Mouse (Mus musculus): Measurements from ENCODE around the gene Lca5.

The Lca5 gene

DNA sequence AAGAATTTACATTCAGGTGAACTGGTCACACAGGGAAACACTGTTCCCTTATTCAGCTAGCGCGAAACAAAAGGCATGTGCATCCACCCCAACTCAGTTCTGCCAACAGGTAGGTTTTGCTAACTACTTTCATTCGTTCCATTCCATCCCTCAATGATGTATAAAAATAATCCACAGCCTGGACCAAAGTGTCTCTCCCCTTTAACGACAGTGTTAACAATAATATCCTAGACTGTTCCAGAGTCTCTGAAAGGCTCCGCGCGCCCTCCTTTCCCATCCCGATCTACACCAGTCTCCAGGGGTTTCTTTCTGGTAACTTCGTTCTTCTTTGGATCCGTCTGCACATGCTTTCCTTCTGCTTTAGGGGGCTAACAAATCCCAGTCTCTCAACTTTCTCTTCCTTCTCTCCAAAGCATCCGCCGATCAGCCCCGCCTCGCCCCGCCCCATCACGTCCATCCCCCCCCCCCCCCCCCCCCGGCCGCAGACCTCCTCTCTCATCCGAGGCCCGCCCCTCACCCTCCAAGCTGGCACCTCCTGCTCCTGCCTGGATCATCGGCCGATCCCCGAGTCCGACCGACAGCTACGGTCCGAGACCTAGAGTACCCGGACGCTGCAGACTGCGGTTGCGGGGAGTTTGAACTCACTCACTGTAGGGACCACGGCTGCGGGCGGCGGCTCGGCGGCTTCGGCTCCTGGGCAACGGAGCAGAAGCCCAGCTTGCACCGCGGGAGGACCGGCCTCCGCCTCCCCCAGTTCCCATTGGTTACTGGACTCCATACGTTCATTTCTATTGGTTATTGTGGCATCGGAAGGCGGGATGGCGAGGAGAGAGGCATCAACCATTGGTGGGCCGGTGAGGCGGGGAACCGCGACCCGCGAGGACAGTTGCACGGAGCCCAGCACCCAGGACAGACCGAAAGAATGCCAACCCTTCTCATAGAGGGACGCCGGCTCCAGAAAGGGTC lies at the start of gene Lca5:
Lca5 (minus strand) TSS at position 736 of the 966 bp plus-strand sequence.
- peak; percentile 96 for DNase-seq (ENCODE audit: low read depth, low spot score)

DNA sequence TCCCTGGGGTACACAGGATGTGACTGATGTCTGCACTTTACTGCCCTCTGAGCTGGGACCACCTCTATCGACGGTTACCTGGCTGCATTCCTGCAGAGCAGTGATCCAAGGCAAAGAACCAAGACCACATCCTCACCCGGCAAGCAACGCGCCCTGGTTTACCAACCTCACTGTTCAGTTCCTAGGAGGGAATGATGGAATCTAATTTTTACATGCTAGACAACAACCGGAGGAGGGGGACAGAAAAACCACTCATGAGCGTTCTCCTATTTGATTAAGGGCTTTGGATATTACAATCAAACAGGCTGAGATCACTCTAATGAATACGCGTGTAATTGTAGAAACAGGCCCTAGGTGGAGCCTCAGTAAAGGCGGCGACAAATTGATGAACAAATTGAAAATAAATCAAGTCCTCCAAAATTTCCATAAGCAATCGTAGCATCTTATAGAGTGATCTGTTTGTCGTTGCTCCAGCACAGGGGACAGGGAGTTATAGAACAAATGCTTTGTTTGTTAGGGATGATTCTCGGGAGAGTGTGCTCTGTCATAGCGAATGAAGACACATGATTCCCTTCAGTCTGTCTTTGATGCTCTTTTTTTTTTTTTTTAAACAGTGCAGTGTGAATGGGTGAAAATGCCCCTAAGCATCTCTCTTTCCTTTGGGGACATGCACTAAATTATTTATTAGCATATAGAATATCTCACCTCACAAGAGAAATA lies 47.7 kb upstream of the Lca5 start:
- peak; percentile 36 for DNase-seq (ENCODE audit: low read depth, low spot score)

DNA sequence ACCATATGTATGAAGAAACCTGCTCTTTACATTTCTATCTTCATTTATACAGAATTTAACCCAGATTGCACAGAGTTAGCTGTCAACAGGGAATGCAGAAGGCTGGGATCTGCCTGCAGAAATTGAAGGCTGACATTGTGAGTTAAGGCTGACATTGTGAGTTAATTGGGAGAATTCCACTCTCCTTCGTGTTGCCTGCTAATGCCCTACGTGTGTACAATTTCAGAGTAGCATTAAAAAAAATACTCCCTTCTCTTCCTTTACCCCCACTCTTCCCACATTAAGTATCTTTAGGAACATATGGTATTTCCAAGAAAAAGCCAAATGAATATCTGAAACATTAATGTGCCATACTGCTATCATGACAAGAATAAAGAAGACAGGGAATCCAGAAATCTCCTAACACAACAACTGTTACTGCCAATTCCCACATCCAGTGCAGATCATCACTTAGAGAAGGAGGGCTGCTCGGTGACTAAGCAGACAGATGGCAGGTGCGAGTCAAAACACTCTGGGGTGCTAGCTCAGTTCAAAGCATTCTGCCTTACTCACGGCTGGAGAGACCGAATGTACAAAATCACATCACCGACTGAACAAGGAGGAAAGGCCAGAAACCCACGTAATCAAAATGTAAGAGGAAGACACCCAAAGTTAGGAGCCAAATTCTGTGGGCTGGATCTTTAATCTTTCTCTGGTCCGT lies 47.0 kb upstream of the Lca5 start:
- DNase-seq (ENCODE audit: low read depth, low spot score): no peak

DNA sequence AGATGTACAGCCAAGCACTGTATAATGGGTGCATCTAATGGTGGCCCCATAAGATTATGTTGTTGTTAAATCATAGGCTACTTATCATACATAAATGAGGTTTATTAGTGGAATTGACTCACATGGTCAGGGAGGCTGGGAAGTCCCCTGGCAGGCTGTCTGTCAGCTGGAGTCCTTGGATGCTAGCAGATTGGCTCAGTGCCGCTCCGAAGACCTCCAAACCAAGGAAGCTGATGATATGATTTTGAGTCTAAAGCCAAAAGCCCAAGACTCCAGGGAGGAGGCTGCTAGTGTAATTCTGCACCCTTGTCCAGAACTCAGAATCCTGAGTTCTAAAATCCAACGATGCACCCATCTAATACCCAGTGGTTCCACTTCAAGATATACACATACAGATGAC lies 45.0 kb upstream of the Lca5 start:
- DNase-seq (ENCODE audit: low read depth, low spot score): no peak

DNA sequence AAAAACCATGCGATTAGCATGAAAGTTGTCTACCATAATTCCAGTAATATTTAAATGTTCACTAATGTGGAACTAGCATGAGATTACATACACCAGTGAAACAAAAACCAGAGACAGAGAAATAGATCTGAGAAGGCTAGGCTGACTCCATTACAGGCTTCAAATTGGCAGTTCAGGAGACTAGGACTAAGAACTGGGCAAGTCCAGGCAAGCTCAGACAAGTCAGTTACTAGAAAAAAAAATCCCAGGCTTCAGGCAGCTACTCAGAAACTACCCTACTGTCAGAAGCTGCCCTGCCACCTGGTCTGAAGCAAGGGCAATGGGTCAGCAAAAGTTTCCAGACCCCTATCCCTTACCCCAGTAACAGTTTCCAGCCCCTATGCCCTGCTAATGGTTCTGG lies 44.4 kb upstream of the Lca5 start:
- DNase-seq (ENCODE audit: low read depth, low spot score): no peak

- no peak for DNase-seq (ENCODE audit: low read depth, low spot score)
These were observed 42.5 kb upstream of the Lca5 start for GRCm38 (mm10) chr9:83483419-83483818.

DNA sequence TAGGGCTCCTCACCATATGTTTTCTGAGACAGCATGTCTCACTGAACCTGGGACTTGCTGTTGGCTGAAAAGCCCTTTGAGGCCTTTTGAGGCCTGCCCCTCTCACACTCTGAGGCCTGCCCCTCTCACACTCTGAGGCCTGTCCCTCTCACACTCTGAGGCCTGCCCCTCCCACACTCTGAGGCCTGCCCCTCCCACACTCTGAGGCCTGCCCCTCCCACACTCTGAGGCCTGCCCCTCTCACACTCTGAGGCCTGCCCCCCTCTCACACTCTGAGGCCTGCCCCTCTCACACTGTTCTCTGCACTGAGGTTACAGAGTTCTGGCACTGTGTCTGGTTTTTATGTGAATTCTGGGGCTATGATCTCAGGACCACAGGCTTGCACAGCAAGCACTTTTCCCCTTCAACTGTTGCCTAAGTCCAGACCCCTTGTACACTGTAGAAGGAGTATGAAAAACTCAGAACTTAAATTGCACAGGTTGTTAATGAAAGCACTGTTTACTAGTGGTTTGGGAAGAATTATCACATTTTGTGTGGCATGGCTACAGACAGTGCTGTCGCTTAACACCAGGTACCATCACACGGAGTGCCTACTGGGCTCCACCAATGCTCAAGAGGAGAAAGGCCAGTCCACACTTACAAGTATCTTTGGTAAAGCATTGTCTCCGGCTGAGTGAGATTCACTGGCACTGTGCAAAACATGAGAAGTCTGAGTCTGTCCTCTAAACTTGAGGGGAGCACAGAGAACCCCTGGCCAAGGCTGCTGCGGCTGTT lies 41.4 kb upstream of the Lca5 start:
- no peak for DNase-seq (ENCODE audit: low read depth, low spot score)

DNA sequence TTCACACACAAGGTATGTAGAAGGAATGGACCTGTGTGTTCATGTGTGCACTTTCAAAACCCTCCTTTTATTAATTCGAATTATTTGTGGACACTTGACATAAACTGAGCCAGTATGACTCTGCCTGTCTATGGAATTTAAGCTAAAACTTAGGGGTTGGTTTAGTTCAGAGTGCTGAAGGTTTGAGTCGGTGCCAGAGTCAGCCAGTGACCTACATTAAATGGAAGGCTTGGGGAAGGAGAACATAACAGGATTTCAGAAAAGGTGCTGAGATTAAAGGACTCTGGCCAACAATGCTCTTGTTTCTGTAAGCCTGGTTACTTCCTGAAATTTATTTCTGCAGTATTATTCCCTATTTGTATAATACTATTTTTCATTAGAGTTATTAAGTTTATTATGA lies 28.9 kb upstream of the Lca5 start:
- no peak for DNase-seq (ENCODE audit: low read depth, low spot score)

DNA sequence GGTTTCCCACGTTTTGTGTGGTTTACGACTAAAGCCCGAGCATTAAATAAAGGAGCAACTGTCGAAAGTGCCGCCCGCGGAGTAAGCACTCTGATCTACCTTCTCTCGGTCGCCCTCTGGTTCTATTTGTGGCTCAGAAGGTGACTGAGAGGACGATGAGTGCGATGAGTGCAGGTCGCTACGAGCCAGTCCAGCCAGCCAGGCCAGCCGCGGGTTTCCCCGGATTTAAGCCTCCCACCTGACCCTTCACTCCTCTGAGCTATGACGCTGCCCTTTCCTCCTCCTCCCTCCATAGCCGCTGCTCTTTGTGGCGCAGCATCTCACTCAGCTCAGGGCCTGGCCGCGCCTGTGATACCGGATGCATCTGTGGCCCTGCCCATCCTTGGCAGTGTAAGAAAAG lies 6.8 kb upstream of the Lca5 start:
- peak; percentile 72 for DNase-seq (ENCODE audit: low read depth, low spot score)

DNA sequence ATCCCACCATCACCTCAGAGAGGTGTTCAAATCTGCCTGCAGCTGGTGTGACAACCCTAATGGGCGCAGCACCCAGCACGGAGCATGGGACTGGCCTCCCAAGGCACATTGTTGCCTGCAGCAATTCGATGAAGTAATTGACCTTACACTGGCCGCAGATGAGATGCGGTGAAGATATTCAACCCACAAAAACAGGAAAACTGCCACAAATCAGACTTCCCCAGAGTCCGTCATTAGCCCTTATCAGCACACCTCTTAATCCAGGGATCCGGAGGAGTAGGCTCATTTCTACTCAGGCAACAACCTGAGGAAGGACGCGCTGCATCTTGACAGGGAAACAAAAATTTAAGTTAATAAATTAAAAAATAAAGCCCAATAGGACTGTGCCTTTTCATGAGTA lies 6.2 kb upstream of the Lca5 start:
- no peak for DNase-seq (ENCODE audit: low read depth, low spot score)

- peak; percentile 50 for DNase-seq (ENCODE audit: low read depth, low spot score)
These were observed 3.3 kb downstream of the Lca5 start for GRCm38 (mm10) chr9:83437621-83438020.

DNA sequence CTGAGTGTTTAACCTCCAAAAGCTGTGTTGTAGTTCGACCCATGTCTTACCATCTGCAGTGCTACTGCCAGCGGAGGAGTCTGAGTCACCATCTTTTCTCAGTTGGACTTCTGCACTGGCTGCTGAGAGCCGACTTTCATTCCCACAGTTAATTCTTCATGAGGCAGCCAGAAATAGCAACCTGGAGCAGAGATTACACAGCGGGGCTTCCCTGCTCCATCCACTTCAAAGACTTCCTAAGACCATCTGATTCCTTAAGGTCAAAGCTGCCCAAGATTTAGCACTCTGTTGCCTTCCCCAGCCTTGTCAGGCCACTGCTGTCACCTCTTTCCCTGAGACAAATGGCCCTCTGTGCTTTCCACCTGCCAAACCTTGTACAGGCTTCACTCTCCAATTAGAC lies 6.4 kb downstream of the Lca5 start:
- no peak for DNase-seq (ENCODE audit: low read depth, low spot score)

- DNase-seq (ENCODE audit: low read depth, low spot score): peak; percentile 78
These were observed 7.3 kb downstream of the Lca5 start for GRCm38 (mm10) chr9:83433661-83434060.

DNA sequence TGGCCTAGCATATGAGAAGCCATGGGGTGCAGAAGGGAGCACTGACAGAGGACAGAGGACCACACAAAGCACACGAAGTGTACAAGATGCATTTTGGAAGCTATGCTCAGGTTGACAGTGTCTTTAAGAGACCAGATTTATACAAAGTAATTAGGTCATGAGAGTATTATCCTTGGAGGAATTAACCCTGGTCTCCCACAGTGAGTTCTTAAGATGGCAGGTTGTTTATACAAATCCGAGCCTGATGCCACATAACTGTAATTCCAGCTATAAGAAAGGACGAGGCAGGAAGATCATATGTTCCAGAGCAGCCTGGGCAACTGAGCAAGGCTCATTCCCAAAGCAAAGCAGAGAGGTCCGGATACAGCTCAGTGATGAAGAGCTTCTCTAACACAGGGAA lies 13.0 kb downstream of the Lca5 start:
- no peak for DNase-seq (ENCODE audit: low read depth, low spot score)

DNA sequence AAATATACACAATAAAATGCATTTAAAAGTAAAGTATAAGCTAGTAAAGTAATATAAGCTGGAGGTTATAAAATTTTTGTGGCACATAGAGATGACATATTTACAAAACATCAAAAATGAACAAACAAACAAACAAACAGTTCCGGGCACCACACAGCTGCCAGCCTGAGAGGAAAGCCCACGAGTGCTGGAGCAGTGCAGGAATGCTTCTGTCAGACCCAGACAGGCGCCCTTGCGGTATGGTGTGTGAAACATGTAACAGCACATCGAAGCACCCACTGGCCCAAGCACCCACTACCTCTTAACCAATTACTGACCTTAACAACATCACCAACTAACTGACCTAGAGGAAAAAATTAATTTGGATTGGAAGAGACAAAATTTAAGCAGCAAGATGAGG lies 22.0 kb downstream of the Lca5 start:
- no peak for DNase-seq (ENCODE audit: low read depth, low spot score)

GRCm38 (mm10) chr9:83413046-83413445 lies 27.9 kb downstream of the Lca5 start:
- DNase-seq (ENCODE audit: low read depth, low spot score): peak; percentile 26

- no peak for DNase-seq (ENCODE audit: low read depth, low spot score)
These were observed 35.8 kb downstream of the Lca5 start for GRCm38 (mm10) chr9:83405150-83405549.

- no peak for DNase-seq (ENCODE audit: low read depth, low spot score)
These were observed 40.1 kb downstream of the Lca5 start for GRCm38 (mm10) chr9:83400783-83401182.

DNA sequence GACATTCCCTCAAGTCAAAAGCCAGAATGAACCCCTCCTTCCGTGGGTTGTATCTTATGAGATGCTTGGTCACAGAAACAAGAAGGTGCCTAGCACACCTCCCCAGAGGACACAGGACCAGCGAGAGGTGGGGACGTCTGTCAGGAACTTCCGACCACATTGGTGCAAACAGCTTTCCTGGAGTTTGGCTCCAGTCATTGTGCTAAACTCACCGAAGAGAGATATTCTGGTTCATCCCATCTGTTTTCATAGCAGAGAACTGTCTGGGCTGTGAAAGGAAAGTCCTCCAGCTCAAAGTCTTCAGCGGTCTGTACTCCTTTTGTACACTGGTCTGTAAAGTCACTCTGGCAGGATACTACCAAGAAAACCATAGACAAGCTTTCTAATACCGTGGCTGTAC lies 41.5 kb downstream of the Lca5 start:
- no peak for DNase-seq (ENCODE audit: low read depth, low spot score)

GRCm38 (mm10) chr9:83398260-83398659 lies 42.7 kb downstream of the Lca5 start:
- DNase-seq (ENCODE audit: low read depth, low spot score): no peak

- no peak for DNase-seq (ENCODE audit: low read depth, low spot score)
These were observed 45.5 kb downstream of the Lca5 start for GRCm38 (mm10) chr9:83395456-83395855.

All from CD4-positive, CD25-positive, alpha-beta regulatory T cell, adult 2 months (primary cell).